ENCODE assay signal across 10 mouse cellular contexts in genomic region chr14:25524111-25524495, GRCm38 (mm10).
DNase-seq lines count a peak whose midpoint lies in the region; ATAC-seq and TF ChIP-seq lines count a peak whose summit lies in the region.
"Had no signal": no experiment of that assay in that cellular context is flagged by ENCODE, and none has a peak within 500 bp of the region (broad histone marks: within the 10 kb centered on the region; RNA-seq: fewer than 3 reads in every experiment).

No protein-coding gene starts in this region.

- H3K9me3 ChIP-seq in intestine, postnatal 0 days (ENCODE audit: control insufficient read depth) = no peaks in the 10 kb centered on the region
- H3K9me3 ChIP-seq in intestine, embryonic 16.5 days (ENCODE audit: control insufficient read depth, low read length) = no peaks in the 10 kb centered on the region
- H3K9me3 ChIP-seq in midbrain, embryonic 15.5 days = no peaks in the 10 kb centered on the region
- no peaks in the 10 kb centered on the region for H3K9me3 ChIP-seq in midbrain, embryonic 11.5 days (ENCODE audit: control insufficient read depth, low read length)
- H3K9me3 ChIP-seq in limb, embryonic 13.5 days = no peaks in the 10 kb centered on the region
- H3K9me3 ChIP-seq: embryonic facial prominence, embryonic 12.5 days had no signal

- no peak overlapping the region for H3K4me3 ChIP-seq in intestine, postnatal 0 days (ENCODE audit: low read depth, low read length)
- no peak overlapping the region for H3K4me3 ChIP-seq in intestine, embryonic 16.5 days (ENCODE audit: low read length)
- no peak overlapping the region for H3K4me3 ChIP-seq in midbrain, embryonic 15.5 days
- no peak overlapping the region for H3K4me3 ChIP-seq in midbrain, embryonic 11.5 days (ENCODE audit: low read depth, low read length)
- H3K4me3 ChIP-seq in limb, embryonic 13.5 days = no peak overlapping the region
- no peak overlapping the region for H3K4me3 ChIP-seq in myocyte
- H3K4me3 ChIP-seq: embryonic facial prominence, embryonic 12.5 days had no signal

- peaks cover 14% of the 10 kb centered on the region for H3K4me1 ChIP-seq in intestine, postnatal 0 days (replicated peaks; ENCODE audit: control insufficient read depth, insufficient read depth, low read length)
- H3K4me1 ChIP-seq in intestine, embryonic 16.5 days (ENCODE audit: control insufficient read depth, insufficient read depth, low read length) = peaks cover 68% of the 10 kb centered on the region
- peaks cover 50% of the 10 kb centered on the region for H3K4me1 ChIP-seq in midbrain, embryonic 15.5 days
- H3K4me1 ChIP-seq in midbrain, embryonic 11.5 days (ENCODE audit: control insufficient read depth, insufficient read depth, low read length) = peaks cover 35% of the 10 kb centered on the region
- H3K4me1 ChIP-seq in limb, embryonic 13.5 days = peaks cover 63% of the 10 kb centered on the region

- H3K79me2 ChIP-seq in myocyte (ENCODE audit: control insufficient read depth, insufficient read depth) = peaks cover 53% of the 10 kb centered on the region

- H3ac ChIP-seq in myocyte (ENCODE audit: control insufficient read depth, insufficient read length) = no peak overlapping the region

- no peak for TF ChIP-seq CTCF in intestine, postnatal 0 days (IDR thresholded peaks at IDR 0.05; ENCODE audit: low read depth)

- 0 out of 2 replicates have a peak overlapping the region, but pooled peaks have one; percentile 7 for H3K9ac ChIP-seq in intestine, postnatal 0 days (ENCODE audit: low read depth, low read length)
- no peak overlapping the region for H3K9ac ChIP-seq in intestine, embryonic 16.5 days (ENCODE audit: low read depth, low read length)
- H3K9ac ChIP-seq in midbrain, embryonic 15.5 days = no peak overlapping the region
- H3K9ac ChIP-seq in midbrain, embryonic 11.5 days (ENCODE audit: low read length) = no peak overlapping the region
- no peak overlapping the region for H3K9ac ChIP-seq in limb, embryonic 13.5 days
- H3K9ac ChIP-seq: embryonic facial prominence, embryonic 12.5 days; forebrain, postnatal 0 days had no signal

- no peaks in the 10 kb centered on the region for H3K27me3 ChIP-seq in intestine, postnatal 0 days (replicated peaks; ENCODE audit: control insufficient read depth, insufficient read depth, low read length)
- no peaks in the 10 kb centered on the region for H3K27me3 ChIP-seq in intestine, embryonic 16.5 days (replicated peaks; ENCODE audit: control insufficient read depth, insufficient read depth, low read length)
- no peaks in the 10 kb centered on the region for H3K27me3 ChIP-seq in midbrain, embryonic 15.5 days (replicated peaks)
- H3K27me3 ChIP-seq in midbrain, embryonic 11.5 days (ENCODE audit: control insufficient read depth, insufficient read depth, low read length) = no peaks in the 10 kb centered on the region
- H3K27me3 ChIP-seq in limb, embryonic 13.5 days = no peaks in the 10 kb centered on the region
- H3K27me3 ChIP-seq in myocyte (ENCODE audit: control insufficient read depth, insufficient read depth, insufficient read length) = no peaks in the 10 kb centered on the region
- H3K27me3 ChIP-seq: embryonic facial prominence, embryonic 12.5 days had no signal

- H3K27ac ChIP-seq in intestine, postnatal 0 days (ENCODE audit: low read depth, low read length) = no peak overlapping the region; the same call in 1 of the 2 replicates
- H3K27ac ChIP-seq in intestine, embryonic 16.5 days (ENCODE audit: low read length) = no peak overlapping the region
- peak overlapping the region; percentile 42; the same call in 1 of the 2 replicates for H3K27ac ChIP-seq in midbrain, embryonic 15.5 days
- no peak overlapping the region; the same call in 1 of the 2 replicates for H3K27ac ChIP-seq in midbrain, embryonic 11.5 days (ENCODE audit: low read depth, low read length)
- H3K27ac ChIP-seq in limb, embryonic 13.5 days = peak overlapping the region; percentile 10; the same call in 1 of the 2 replicates

- ATAC-seq in intestine, postnatal 0 days = no peak
- ATAC-seq in intestine, embryonic 16.5 days = no peak
- no peak for ATAC-seq in midbrain, embryonic 15.5 days (replicated peaks)
- no peak for ATAC-seq in midbrain, embryonic 11.5 days (ENCODE audit: low FRiP score)
- no peak for ATAC-seq in limb, embryonic 13.5 days (ENCODE audit: low FRiP score, low read depth)
- ATAC-seq: forebrain, postnatal 0 days had no signal

- H3K4me2 ChIP-seq in intestine, postnatal 0 days (replicated peaks; ENCODE audit: low read depth) = no peak overlapping the region
- H3K4me2 ChIP-seq in intestine, embryonic 16.5 days (ENCODE audit: low read depth, low read length) = no peak overlapping the region
- no peak overlapping the region for H3K4me2 ChIP-seq in midbrain, embryonic 15.5 days
- H3K4me2 ChIP-seq in midbrain, embryonic 11.5 days = no peak overlapping the region
- no peak overlapping the region for H3K4me2 ChIP-seq in limb, embryonic 13.5 days (replicated peaks)
- H3K4me2 ChIP-seq in myocyte (ENCODE audit: low read depth) = peak overlapping the region; percentile 24
- H3K4me2 ChIP-seq: embryonic facial prominence, embryonic 12.5 days had no signal

- H3K36me3 ChIP-seq in intestine, postnatal 0 days (ENCODE audit: control insufficient read depth, insufficient read depth) = peaks cover 8% of the 10 kb centered on the region; the same call in 1 of the 2 replicates
- peaks cover 2% of the 10 kb centered on the region; the same call in 1 of the 2 replicates for H3K36me3 ChIP-seq in intestine, embryonic 16.5 days (ENCODE audit: control insufficient read depth, insufficient read depth, low read length)
- H3K36me3 ChIP-seq in midbrain, embryonic 15.5 days (replicated peaks) = no peaks in the 10 kb centered on the region
- H3K36me3 ChIP-seq in midbrain, embryonic 11.5 days (ENCODE audit: control insufficient read depth, insufficient read depth, low read length) = no peaks in the 10 kb centered on the region
- peaks cover 65% of the 10 kb centered on the region for H3K36me3 ChIP-seq in limb, embryonic 13.5 days
- no peaks in the 10 kb centered on the region for H3K36me3 ChIP-seq in myocyte (ENCODE audit: control insufficient read depth, insufficient read depth)

- no peak for DNase-seq in midbrain, embryonic 11.5 days (ENCODE audit: low spot score, missing footprints)
- DNase-seq in left cerebral cortex, adult 9 months (ENCODE audit: low spot score in 2 of 2) = no peak
- DNase-seq: cerebellum, adult 9-10 months; forebrain, postnatal 0 days had no signal

- WGBS in intestine, postnatal 0 days = 61% methylated on average over 9 of the region's 9 CpGs
- 66% methylated on average over 9 of the region's 9 CpGs for WGBS in intestine, embryonic 16.5 days
- 80% methylated on average over 9 of the region's 9 CpGs for WGBS in midbrain, embryonic 15.5 days
- 88% methylated on average over 9 of the region's 9 CpGs for WGBS in midbrain, embryonic 11.5 days
- 74% methylated on average over 9 of the region's 9 CpGs for WGBS in limb, embryonic 13.5 days

- TF ChIP-seq POLR2A in myocyte (IDR thresholded peaks at IDR 0.05; ENCODE audit: insufficient read length, low read depth) = no peak

TF ChIP-seq in myocyte, 11 proteins besides CTCF, POLR2A, EP300 and RAD21:
- no peak for TF ChIP-seq CEBPB (IDR thresholded peaks at IDR 0.05; ENCODE audit: insufficient read depth, poor library complexity, severe bottlenecking)

Comparison
In these comparisons a context has a peak if more than half of its experiments do, and no peak if none do; other contexts are left out.
1. H3K27ac ChIP-seq: peak in midbrain, embryonic 15.5 days (single experiment) and limb, embryonic 13.5 days (single experiment); none in intestine, postnatal 0 days (single experiment), intestine, embryonic 16.5 days (single experiment) and midbrain, embryonic 11.5 days (single experiment).